Mouse (Mus musculus) olfactory bulb, adult 2 months (tissue): ENCODE data around the gene Tbc1d2.

Source experiments
- CTCF ChIP-seq: fragments of 200-500 bp; IDR thresholded peaks from 2 replicates; pipeline ENCODE4 v1.5.1; 2012; ENCODE audit warnings: low read depth, mild to moderate bottlenecking, low read length, moderate library complexity; ENCODE audit not compliant: insufficient read depth
- POLR2A ChIP-seq: fragments of 200-500 bp; IDR thresholded peaks from 2 replicates; pipeline ENCODE4 v1.6.1; 2012; ENCODE audit warnings: mild to moderate bottlenecking, low read depth, low read length, moderate library complexity; ENCODE audit not compliant: insufficient read depth

DNA sequence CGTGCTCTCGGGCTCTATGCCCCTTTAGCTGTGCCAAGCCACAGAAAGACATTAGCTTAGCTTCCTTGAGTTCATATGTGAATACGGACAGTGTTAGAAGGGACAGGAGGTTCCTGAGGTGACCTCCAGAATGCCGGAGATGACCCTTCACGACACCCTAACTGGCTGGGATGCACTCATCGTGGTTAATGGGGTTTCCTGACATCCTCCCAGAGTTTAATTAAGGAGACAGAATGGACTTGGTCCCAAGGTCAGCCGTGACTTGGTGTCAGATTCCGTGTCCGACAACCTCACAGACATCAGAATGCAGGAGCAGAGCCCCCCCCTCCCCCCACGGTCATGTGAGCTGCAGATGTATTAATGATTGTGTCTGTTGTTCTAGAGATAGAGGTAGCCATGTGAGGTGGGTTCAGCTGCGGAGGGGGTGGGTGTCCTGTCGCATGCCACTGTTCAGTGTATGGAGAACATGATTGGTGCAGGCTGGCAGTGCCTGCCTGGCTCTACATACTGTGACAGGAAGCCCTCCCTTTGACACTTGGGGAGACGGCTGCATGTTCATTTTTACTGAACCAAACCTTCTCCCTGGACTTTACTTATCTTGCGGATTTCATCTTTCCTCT, 38.3 kb upstream of the Tbc1d2 start:
- TF ChIP-seq POLR2A = no peak
- no peak for TF ChIP-seq CTCF
